Mouse (Mus musculus): ENCODE measurements around the gene Hnrnpa3. TPM values are rescaled to one million over a fixed set of nuclear protein-coding genes. Genes with fewer than 3 reads are reported as not detected.
"Not testable (repeated sequence)": the region's sequence is repeated elsewhere in the genome, so short reads cannot be mapped to it uniquely, and the experiment has no call there.

Gene Hnrnpa3
- 171 and 210 TPM in 2 replicates for polyA plus RNA-seq (2015; fragmentation: Nextera tagmentation; extraction: Ambion mirVana)

- Histone ChIP-seq H3K27ac (replicated peaks) (peak within 1 kb of the TSS; percentile 99), H3K36me3 (peaks cover 16% of the 10 kb centered on the region), H3K27me3 (replicated peaks) (no peaks in the 10 kb centered on the region), H3K9ac (replicated peaks) (peak within 1 kb of the TSS; percentile 86), H3K4me3 (replicated peaks) (peak within 1 kb of the TSS; percentile 72), H3K4me1 (peaks cover 22% of the 10 kb centered on the region), H3K9me3 (replicated peaks) (no peaks in the 10 kb centered on the region), H3K4me2 (peak within 1 kb of the TSS; percentile 68)
- WGBS = under 1% methylated on average over 77 of the region's 102 CpGs
- ATAC-seq (ENCODE audit: low FRiP score) = peak; percentile 97
Measured at GRCm38 (mm10) chr2:75658727-75659628, at the start of gene Hnrnpa3. Hnrnpa3 (plus strand) TSS chr2:75659261.

DNA sequence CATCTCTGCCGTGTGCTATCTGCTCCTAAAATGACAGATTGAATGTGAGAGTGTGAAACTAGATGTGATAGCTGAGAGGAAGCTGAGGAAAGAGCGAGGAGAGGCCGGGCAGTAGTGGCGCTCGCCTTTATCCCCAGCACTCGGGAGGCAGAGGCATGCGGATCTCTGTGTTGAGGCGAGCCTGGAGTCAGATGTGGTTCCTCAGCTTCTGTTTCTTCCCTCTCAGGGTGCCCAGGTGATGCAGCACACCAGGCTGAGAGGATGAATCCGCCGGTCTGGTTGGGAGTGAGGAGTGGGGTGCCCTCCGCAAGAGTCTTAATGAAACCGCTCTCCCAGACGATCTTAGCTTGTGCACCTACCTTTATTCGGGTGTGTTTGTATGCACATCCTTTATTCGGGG is 49.1 kb upstream of the Hnrnpa3 start:
- WGBS = 68% methylated on average over 15 of the region's 15 CpGs
- ATAC-seq (ENCODE audit: low FRiP score) = no peak
- no peak overlapping the region for H3K27ac ChIP-seq (replicated peaks)
- H3K9ac ChIP-seq (replicated peaks) = no peak overlapping the region
- peaks cover 7% of the 10 kb centered on the region; the same call in 1 of the 2 replicates for H3K27me3 ChIP-seq (replicated peaks)
- H3K4me2 ChIP-seq = peak overlapping the region; percentile 55
- peaks cover 25% of the 10 kb centered on the region for H3K4me1 ChIP-seq
- H3K4me3 ChIP-seq (replicated peaks) = peak overlapping the region; percentile 21; the same call in 1 of the 2 replicates
- H3K36me3 ChIP-seq = no peaks in the 10 kb centered on the region
- H3K9me3 ChIP-seq (replicated peaks) = no peaks in the 10 kb centered on the region

GRCm38 (mm10) chr2:75610602-75611001 is 48.5 kb upstream of the Hnrnpa3 start:
- H3K27ac ChIP-seq (replicated peaks); H3K36me3 ChIP-seq; H3K9me3 ChIP-seq (replicated peaks); H3K4me3 ChIP-seq (replicated peaks); H3K9ac ChIP-seq (replicated peaks); H3K4me2 ChIP-seq; ATAC-seq (ENCODE audit: low FRiP score); H3K27me3 ChIP-seq (replicated peaks): not testable (repeated sequence)
- WGBS = 87% methylated on average over 7 of the region's 7 CpGs
- peaks cover 25% of the 10 kb centered on the region for H3K4me1 ChIP-seq

DNA sequence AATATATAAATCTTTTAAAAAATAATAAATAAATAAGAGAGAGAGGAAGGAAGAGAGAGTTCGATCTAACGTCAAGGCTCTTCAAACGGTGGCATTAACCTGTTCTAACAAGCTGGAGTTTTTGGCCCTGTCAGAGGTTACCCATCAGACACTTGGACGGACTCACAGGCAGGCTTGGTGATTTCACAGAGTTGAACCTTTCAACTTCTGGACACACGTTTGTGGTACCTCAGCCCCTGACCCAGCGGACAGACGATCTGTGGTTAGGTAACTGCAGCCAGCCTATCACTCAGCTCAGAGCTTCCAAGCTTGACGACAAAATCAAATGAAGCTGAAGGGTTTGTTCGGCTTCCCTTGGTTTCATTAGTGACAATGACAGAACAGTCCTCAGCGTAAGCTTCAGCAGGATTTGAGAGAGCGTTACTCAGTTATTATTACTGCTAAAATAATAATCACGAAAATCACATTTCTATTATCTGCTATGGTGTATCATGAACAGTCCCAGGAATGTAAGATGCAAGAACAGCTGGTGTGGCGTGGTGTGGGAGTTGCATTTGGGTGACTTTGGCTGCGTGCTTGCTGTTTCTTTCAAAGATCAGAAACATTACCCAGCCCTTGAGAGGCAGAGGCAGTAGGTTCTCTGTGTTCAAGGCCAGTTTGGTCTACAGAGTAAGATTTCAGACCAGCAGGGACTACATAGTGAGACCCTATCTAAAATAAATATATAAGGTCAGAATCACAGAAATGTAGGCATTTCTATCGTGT is 47.8 kb upstream of the Hnrnpa3 start:
- Histone ChIP-seq H3K36me3 (no peaks in the 10 kb centered on the region), H3K9me3 (replicated peaks) (no peaks in the 10 kb centered on the region), H3K27ac (replicated peaks) (no peak overlapping the region), H3K4me1 (peaks cover 25% of the 10 kb centered on the region), H3K4me3 (replicated peaks) (no peak overlapping the region), H3K27me3 (replicated peaks) (peaks cover 7% of the 10 kb centered on the region; the same call in 1 of the 2 replicates), H3K9ac (replicated peaks) (no peak overlapping the region), H3K4me2 (no peak overlapping the region)
- 87% methylated on average over 15 of the region's 15 CpGs for WGBS
- no peak for ATAC-seq (ENCODE audit: low FRiP score)

DNA sequence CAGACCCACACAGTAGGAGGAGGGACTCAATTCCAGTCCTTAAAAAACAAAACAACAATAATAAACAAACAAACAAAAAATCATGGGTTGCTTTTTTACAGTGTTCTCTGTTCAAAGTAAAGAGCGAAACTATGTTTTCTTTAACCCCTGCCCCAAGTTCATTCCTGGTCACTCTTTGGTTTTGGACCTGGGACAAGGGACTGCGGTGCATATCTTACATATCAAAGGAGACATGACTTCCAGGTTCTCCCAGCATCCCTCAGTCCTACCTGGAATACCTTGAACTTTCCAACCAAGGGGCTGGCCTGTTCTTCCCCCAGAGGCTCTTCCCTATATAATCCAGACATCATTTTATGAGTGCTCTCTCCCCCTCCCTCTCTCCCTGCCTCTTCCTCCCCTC is 47.1 kb upstream of the Hnrnpa3 start:
- no peak overlapping the region for H3K27ac ChIP-seq (replicated peaks)
- H3K4me3 ChIP-seq (replicated peaks) = no peak overlapping the region
- no peak overlapping the region for H3K9ac ChIP-seq (replicated peaks)
- H3K27me3 ChIP-seq (replicated peaks) = peaks cover 7% of the 10 kb centered on the region; the same call in 1 of the 2 replicates
- H3K36me3 ChIP-seq = no peaks in the 10 kb centered on the region
- ATAC-seq (ENCODE audit: low FRiP score) = no peak
- H3K4me1 ChIP-seq = peaks cover 25% of the 10 kb centered on the region
- no peak overlapping the region for H3K4me2 ChIP-seq
- no peaks in the 10 kb centered on the region for H3K9me3 ChIP-seq (replicated peaks)
- 90% methylated on average over 2 of the region's 2 CpGs for WGBS

GRCm38 (mm10) chr2:75612981-75613567 is 46.0 kb upstream of the Hnrnpa3 start:
- Histone ChIP-seq H3K4me3 (replicated peaks) (no peak overlapping the region), H3K4me2 (no peak overlapping the region), H3K36me3 (no peaks in the 10 kb centered on the region), H3K9ac (replicated peaks) (no peak overlapping the region), H3K4me1 (peaks cover 18% of the 10 kb centered on the region), H3K9me3 (replicated peaks) (no peaks in the 10 kb centered on the region), H3K27me3 (replicated peaks) (peaks cover 7% of the 10 kb centered on the region; the same call in 1 of the 2 replicates), H3K27ac (replicated peaks) (no peak overlapping the region)
- no peak for ATAC-seq (ENCODE audit: low FRiP score)
- WGBS = 29% methylated on average over 14 of the region's 14 CpGs

GRCm38 (mm10) chr2:75614577-75614976 is 44.5 kb upstream of the Hnrnpa3 start:
- ATAC-seq (ENCODE audit: low FRiP score) = no peak
- Histone ChIP-seq H3K4me3 (replicated peaks) (no peak overlapping the region), H3K9ac (replicated peaks) (no peak overlapping the region), H3K27me3 (replicated peaks) (peaks cover 7% of the 10 kb centered on the region; the same call in 1 of the 2 replicates), H3K27ac (replicated peaks) (no peak overlapping the region), H3K4me2 (no peak overlapping the region), H3K4me1 (peaks cover 7% of the 10 kb centered on the region), H3K9me3 (replicated peaks) (no peaks in the 10 kb centered on the region), H3K36me3 (no peaks in the 10 kb centered on the region)
- WGBS = 94% methylated on average over 6 of the region's 6 CpGs

DNA sequence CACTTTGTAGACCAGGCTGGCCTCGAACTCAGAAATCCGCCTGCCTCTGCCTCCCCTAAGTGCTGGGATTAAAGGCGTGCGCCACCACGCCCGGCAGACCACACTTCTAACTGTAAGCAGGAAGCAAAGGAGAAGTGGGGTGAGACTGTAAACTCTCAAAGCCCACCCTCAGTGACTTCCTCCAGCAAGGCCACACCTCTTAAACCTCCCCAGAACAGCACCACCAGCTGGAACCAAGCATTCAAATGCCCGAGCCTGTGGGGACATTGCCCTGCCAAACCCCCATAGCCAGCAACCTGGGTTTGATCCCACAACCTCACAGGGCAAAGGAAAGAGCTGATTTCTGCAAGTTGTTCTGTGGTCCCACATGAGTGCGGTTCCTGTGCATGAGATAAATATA is 42.1 kb upstream of the Hnrnpa3 start:
- no peak overlapping the region for H3K27ac ChIP-seq (replicated peaks)
- H3K9me3 ChIP-seq (replicated peaks) = no peaks in the 10 kb centered on the region
- no peak overlapping the region for H3K4me3 ChIP-seq (replicated peaks)
- H3K9ac ChIP-seq (replicated peaks) = no peak overlapping the region
- 95% methylated on average over 8 of the region's 8 CpGs for WGBS
- no peak for ATAC-seq (ENCODE audit: low FRiP score)
- H3K4me2 ChIP-seq = no peak overlapping the region
- no peaks in the 10 kb centered on the region for H3K36me3 ChIP-seq
- H3K4me1 ChIP-seq = 0 out of 2 replicates have a peak, but pooled peaks cover 2% of the 10 kb centered on the region
- no peaks in the 10 kb centered on the region for H3K27me3 ChIP-seq (replicated peaks)

DNA sequence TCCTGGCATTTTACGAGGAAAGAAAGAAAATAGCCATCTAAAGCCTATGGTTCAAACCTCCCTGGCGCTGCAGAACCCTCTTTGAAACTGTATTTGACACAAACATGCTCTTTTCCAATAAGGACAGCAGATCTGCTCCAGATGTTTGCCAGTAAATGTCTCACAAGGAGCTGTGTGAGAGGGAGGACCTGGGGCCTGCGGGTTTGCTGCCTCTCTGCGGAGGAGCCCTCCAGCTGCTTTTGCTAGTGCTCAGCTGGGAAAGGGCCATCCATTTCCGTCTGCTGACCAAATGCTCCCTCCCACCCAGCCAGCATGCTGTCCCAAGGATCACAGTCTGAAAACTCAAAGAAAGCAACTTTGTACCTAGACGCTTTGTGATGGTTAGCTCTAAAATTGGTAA is 40.3 kb upstream of the Hnrnpa3 start:
- Histone ChIP-seq H3K4me3 (replicated peaks) (no peak overlapping the region), H3K36me3 (no peaks in the 10 kb centered on the region), H3K27ac (replicated peaks) (no peak overlapping the region), H3K4me1 (0 out of 2 replicates have a peak, but pooled peaks cover 2% of the 10 kb centered on the region), H3K27me3 (replicated peaks) (no peaks in the 10 kb centered on the region), H3K4me2 (no peak overlapping the region), H3K9ac (replicated peaks) (no peak overlapping the region), H3K9me3 (replicated peaks) (no peaks in the 10 kb centered on the region)
- WGBS = 58% methylated on average over 6 of the region's 6 CpGs
- no peak for ATAC-seq (ENCODE audit: low FRiP score)

DNA sequence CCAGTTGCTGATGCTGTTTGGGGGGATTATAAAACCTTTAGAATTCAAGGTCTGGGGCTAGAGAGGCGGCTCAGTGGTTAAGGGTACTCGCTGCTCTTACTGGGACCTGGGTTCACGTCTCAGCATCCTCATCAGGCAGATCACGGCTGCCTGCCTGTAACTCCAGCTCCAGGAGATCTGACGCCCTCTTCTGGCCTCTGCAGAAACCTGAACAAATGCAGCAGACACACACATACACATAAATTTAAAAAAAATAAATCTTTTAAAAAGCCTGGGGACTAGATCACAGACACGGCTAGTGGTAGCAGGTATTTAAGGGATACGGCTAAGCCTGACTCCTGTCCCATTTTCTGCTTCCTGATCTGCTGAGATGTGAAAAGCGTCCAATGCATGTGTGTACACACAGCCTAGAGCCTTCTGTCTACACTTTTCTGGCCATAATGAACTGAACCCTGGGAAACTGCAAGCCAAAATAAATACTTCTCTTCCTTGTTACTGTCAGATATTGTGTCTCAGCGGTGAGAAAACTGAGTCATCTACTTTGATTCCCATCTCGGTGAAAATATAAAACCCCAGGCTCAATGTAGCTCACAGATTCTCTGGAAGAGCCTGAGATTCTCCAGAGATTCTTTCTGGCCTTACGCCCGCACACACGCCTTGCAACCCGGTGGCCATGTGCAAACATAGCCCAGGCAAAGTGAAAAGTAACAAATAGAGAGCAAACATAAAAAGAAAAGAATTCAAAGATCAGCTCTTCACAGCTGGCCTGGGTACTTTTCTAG is 37.0 kb upstream of the Hnrnpa3 start:
- Histone ChIP-seq H3K9ac (replicated peaks) (no peak overlapping the region), H3K9me3 (replicated peaks) (no peaks in the 10 kb centered on the region), H3K4me3 (replicated peaks) (no peak overlapping the region), H3K27ac (replicated peaks) (0 out of 2 replicates have a peak overlapping the region, but pooled peaks have one; percentile 5), H3K36me3 (no peaks in the 10 kb centered on the region), H3K27me3 (replicated peaks) (no peaks in the 10 kb centered on the region), H3K4me1 (0 out of 2 replicates have a peak, but pooled peaks cover 2% of the 10 kb centered on the region), H3K4me2 (no peak overlapping the region)
- no peak for ATAC-seq (ENCODE audit: low FRiP score)
- 83% methylated on average over 14 of the region's 14 CpGs for WGBS

DNA sequence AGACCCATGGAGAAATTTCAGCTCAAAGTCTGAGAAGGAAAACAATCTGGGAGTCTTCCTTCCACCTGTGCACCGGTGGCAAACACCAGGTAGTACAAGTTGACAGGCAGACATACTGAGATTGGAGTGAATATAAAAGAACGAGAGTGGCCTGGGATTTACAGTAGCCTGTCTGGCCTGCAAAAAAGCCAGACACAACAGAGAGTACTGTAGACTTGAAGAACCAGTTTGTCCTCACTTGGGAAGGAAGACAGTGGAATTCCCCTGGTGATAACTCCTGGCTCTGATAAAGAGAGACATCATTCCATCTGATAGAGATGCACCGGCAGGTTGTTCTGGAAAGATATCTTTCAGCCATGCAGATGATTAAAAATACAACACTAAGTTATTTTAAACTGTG is 34.0 kb upstream of the Hnrnpa3 start:
- no peaks in the 10 kb centered on the region for H3K36me3 ChIP-seq
- no peaks in the 10 kb centered on the region for H3K4me1 ChIP-seq
- ATAC-seq (ENCODE audit: low FRiP score) = no peak
- no peaks in the 10 kb centered on the region for H3K9me3 ChIP-seq (replicated peaks)
- no peak overlapping the region for H3K27ac ChIP-seq (replicated peaks)
- WGBS = 87% methylated on average over 3 of the region's 3 CpGs
- no peak overlapping the region for H3K4me2 ChIP-seq
- H3K9ac ChIP-seq (replicated peaks) = no peak overlapping the region
- no peaks in the 10 kb centered on the region for H3K27me3 ChIP-seq (replicated peaks)
- H3K4me3 ChIP-seq (replicated peaks) = no peak overlapping the region
